Mouse (Mus musculus): ENCODE data around the gene Olfr1361.
A peak's percentile ranks its signal among the peaks of the same experiment; 100 is the strongest.

The Olfr1361 gene

GRCm38 (mm10) chr13:21663286-21663685, at the start of gene Olfr1361:
Gene Olfr1361 (minus strand): TSS chr13:21663386.
- DNase-seq: no peak

- no peak for DNase-seq
Measured at GRCm38 (mm10) chr13:21711698-21712097, 48.5 kb upstream of the Olfr1361 start.

- peak; percentile 76 for DNase-seq
Measured at GRCm38 (mm10) chr13:21710821-21711525, 47.8 kb upstream of the Olfr1361 start.

- DNase-seq: peak; percentile 89
Measured at GRCm38 (mm10) chr13:21710031-21710711, 47.0 kb upstream of the Olfr1361 start.

- no peak for DNase-seq
Measured at GRCm38 (mm10) chr13:21706669-21707068, 43.5 kb upstream of the Olfr1361 start.

GRCm38 (mm10) chr13:21697811-21698210, 34.6 kb upstream of the Olfr1361 start, which contains the start of gene Olfr1359:
Gene Olfr1359 (plus strand): TSS chr13:21698111.
- DNase-seq: no peak

GRCm38 (mm10) chr13:21677305-21677704, 14.1 kb upstream of the Olfr1361 start, which contains the start of gene Olfr1360:
Gene Olfr1360 (minus strand): TSS chr13:21677405.
- no peak for DNase-seq

- DNase-seq: no peak
Measured at GRCm38 (mm10) chr13:21642418-21642817, 20.8 kb downstream of the Olfr1361 start, which contains the start of gene Olfr11. Gene Olfr11 (minus strand): TSS chr13:21642518.

- no peak for DNase-seq
Measured at GRCm38 (mm10) chr13:21613922-21614321, 49.3 kb downstream of the Olfr1361 start, which contains the start of gene Olfr1362. Gene Olfr1362 (minus strand): TSS chr13:21614022.

Measured in right cerebral cortex, postnatal 4 days (tissue).